Mouse (Mus musculus): ENCODE measurements around the gene Pla2g15. TPM values are rescaled to one million over a fixed set of nuclear protein-coding genes. Genes with fewer than 3 reads are reported as not detected.

Gene Pla2g15
- polyA plus RNA-seq, 1 experiment, result 35.4 TPM

- Histone ChIP-seq H3K27ac (ENCODE audit: insufficient read depth, low read length) (no peak overlapping the region), H3K4me1 (ENCODE audit: control insufficient read depth, insufficient read depth, insufficient read length) (peaks cover 17% of the 10 kb centered on the region), H3K36me3 (ENCODE audit: control insufficient read depth, insufficient read depth, low read length) (peaks cover 23% of the 10 kb centered on the region), H3K27me3 (ENCODE audit: control insufficient read depth, insufficient read depth, low read length) (peaks cover 23% of the 10 kb centered on the region), H3K4me3 (ENCODE audit: extremely low read depth, insufficient read depth, insufficient read length) (no peak overlapping the region)
- DNase-seq (ENCODE audit: low read depth in 1 of 2, low spot score in 2 of 2), result no peak
- WGBS, result 51% methylated on average over 14 of the region's 14 CpGs
- TF ChIP-seq POLR2A (IDR thresholded peaks at IDR 0.05; ENCODE audit: low read depth, low read length) (no peak), CTCF (IDR thresholded peaks at IDR 0.05; ENCODE audit: extremely low read depth, insufficient read depth, insufficient read length, insufficient replicate concordance) (no peak)
Measured at GRCm38 (mm10) chr8:106134751-106135571, 15.2 kb upstream of the Pla2g15 start.

- no peak overlapping the region for H3K27ac ChIP-seq (ENCODE audit: insufficient read depth, low read length)
- H3K4me1 ChIP-seq (ENCODE audit: control insufficient read depth, insufficient read depth, insufficient read length), result peaks cover 17% of the 10 kb centered on the region
- WGBS, result 19% methylated on average over 19 of the region's 19 CpGs
- no peak for DNase-seq (ENCODE audit: low read depth in 1 of 2, low spot score in 2 of 2)
- H3K27me3 ChIP-seq (ENCODE audit: control insufficient read depth, insufficient read depth, low read length), result peaks cover 23% of the 10 kb centered on the region
- TF ChIP-seq POLR2A (IDR thresholded peaks at IDR 0.05; ENCODE audit: low read depth, low read length) (no peak), CTCF (IDR thresholded peaks at IDR 0.05; ENCODE audit: extremely low read depth, insufficient read depth, insufficient read length, insufficient replicate concordance) (no peak)
- peak overlapping the region; percentile 37; the same call in 1 of the 2 replicates for H3K4me3 ChIP-seq (ENCODE audit: extremely low read depth, insufficient read depth, insufficient read length)
- H3K36me3 ChIP-seq (ENCODE audit: control insufficient read depth, insufficient read depth, low read length), result peaks cover 18% of the 10 kb centered on the region
Measured at GRCm38 (mm10) chr8:106135672-106136071, 14.5 kb upstream of the Pla2g15 start.

- peaks cover 23% of the 10 kb centered on the region for H3K27me3 ChIP-seq (ENCODE audit: control insufficient read depth, insufficient read depth, low read length)
- TF ChIP-seq POLR2A (IDR thresholded peaks at IDR 0.05; ENCODE audit: low read depth, low read length) (no peak), CTCF (IDR thresholded peaks at IDR 0.05; ENCODE audit: extremely low read depth, insufficient read depth, insufficient read length, insufficient replicate concordance) (no peak)
- WGBS, result 2% methylated on average over 84 of the region's 86 CpGs
- DNase-seq (ENCODE audit: low read depth in 1 of 2, low spot score in 2 of 2), result no peak
- H3K4me1 ChIP-seq (ENCODE audit: control insufficient read depth, insufficient read depth, insufficient read length), result peaks cover 17% of the 10 kb centered on the region
- no peak within 1 kb of the TSS for H3K27ac ChIP-seq (ENCODE audit: insufficient read depth, low read length)
- H3K36me3 ChIP-seq (ENCODE audit: control insufficient read depth, insufficient read depth, low read length), result peaks cover 14% of the 10 kb centered on the region
- H3K4me3 ChIP-seq (ENCODE audit: extremely low read depth, insufficient read depth, insufficient read length), result peak within 1 kb of the TSS; percentile 37; the same call in 1 of the 2 replicates
Measured at GRCm38 (mm10) chr8:106136156-106137130, 13.8 kb upstream of the Pla2g15 start, which contains the start of gene Esrp2. TSS of gene Esrp2 (minus strand) at chr8:106136974.

- 15% methylated on average over 22 of the region's 22 CpGs for WGBS
- H3K27me3 ChIP-seq (ENCODE audit: control insufficient read depth, insufficient read depth, low read length), result peaks cover 23% of the 10 kb centered on the region
- H3K4me1 ChIP-seq (ENCODE audit: control insufficient read depth, insufficient read depth, insufficient read length), result peaks cover 17% of the 10 kb centered on the region
- no peak overlapping the region for H3K27ac ChIP-seq (ENCODE audit: insufficient read depth, low read length)
- TF ChIP-seq CTCF (IDR thresholded peaks at IDR 0.05; ENCODE audit: extremely low read depth, insufficient read depth, insufficient read length, insufficient replicate concordance) (no peak), POLR2A (IDR thresholded peaks at IDR 0.05; ENCODE audit: low read depth, low read length) (no peak)
- H3K36me3 ChIP-seq (ENCODE audit: control insufficient read depth, insufficient read depth, low read length), result peaks cover 5% of the 10 kb centered on the region
- DNase-seq (ENCODE audit: low read depth in 1 of 2, low spot score in 2 of 2), result no peak
- peak overlapping the region; percentile 37; the same call in 1 of the 2 replicates for H3K4me3 ChIP-seq (ENCODE audit: extremely low read depth, insufficient read depth, insufficient read length)
Measured at GRCm38 (mm10) chr8:106137218-106137905, 12.8 kb upstream of the Pla2g15 start.

GRCm38 (mm10) chr8:106137906-106138477, 12.2 kb upstream of the Pla2g15 start:
- peaks cover 23% of the 10 kb centered on the region for H3K27me3 ChIP-seq (ENCODE audit: control insufficient read depth, insufficient read depth, low read length)
- DNase-seq (ENCODE audit: low read depth in 1 of 2, low spot score in 2 of 2), result no peak
- no peak for TF ChIP-seq POLR2A (IDR thresholded peaks at IDR 0.05; ENCODE audit: low read depth, low read length)
- no peak for TF ChIP-seq CTCF (IDR thresholded peaks at IDR 0.05; ENCODE audit: extremely low read depth, insufficient read depth, insufficient read length, insufficient replicate concordance)
- WGBS, result 1% methylated on average over 24 of the region's 24 CpGs
- peaks cover 17% of the 10 kb centered on the region for H3K4me1 ChIP-seq (ENCODE audit: control insufficient read depth, insufficient read depth, insufficient read length)
- no peak overlapping the region for H3K27ac ChIP-seq (ENCODE audit: insufficient read depth, low read length)
- no peaks in the 10 kb centered on the region; the same call in 1 of the 2 replicates for H3K36me3 ChIP-seq (ENCODE audit: control insufficient read depth, insufficient read depth, low read length)
- H3K4me3 ChIP-seq (ENCODE audit: extremely low read depth, insufficient read depth, insufficient read length), result peak overlapping the region; percentile 31; the same call in 1 of the 2 replicates

- H3K4me3 ChIP-seq (ENCODE audit: extremely low read depth, insufficient read depth, insufficient read length), result peak overlapping the region; percentile 31; the same call in 1 of the 2 replicates
- peaks cover 17% of the 10 kb centered on the region for H3K4me1 ChIP-seq (ENCODE audit: control insufficient read depth, insufficient read depth, insufficient read length)
- H3K27me3 ChIP-seq (ENCODE audit: control insufficient read depth, insufficient read depth, low read length), result peaks cover 23% of the 10 kb centered on the region
- TF ChIP-seq CTCF (IDR thresholded peaks at IDR 0.05; ENCODE audit: extremely low read depth, insufficient read depth, insufficient read length, insufficient replicate concordance) (no peak), POLR2A (IDR thresholded peaks at IDR 0.05; ENCODE audit: low read depth, low read length) (no peak)
- no peak overlapping the region for H3K27ac ChIP-seq (ENCODE audit: insufficient read depth, low read length)
- DNase-seq (ENCODE audit: low read depth in 1 of 2, low spot score in 2 of 2), result no peak
- 48% methylated on average over 7 of the region's 7 CpGs for WGBS
- no peaks in the 10 kb centered on the region for H3K36me3 ChIP-seq (ENCODE audit: control insufficient read depth, insufficient read depth, low read length)
Measured at GRCm38 (mm10) chr8:106138616-106139015, 11.6 kb upstream of the Pla2g15 start.

All from spleen, adult 2 months (tissue).